Mouse (Mus musculus): Measurements from ENCODE around the gene G0s2.

GRCm38 (mm10) chr1:193261897-193262548, 11.0 kb downstream of the G0s2 start:
- TF ChIP-seq GATA1 (IDR thresholded peaks at IDR 0.05; ENCODE audit: borderline replicate concordance, low read length) = no peak
- TF ChIP-seq FLI1 (IDR thresholded peaks at IDR 0.05; ENCODE audit: low read length) = no peak

All from megakaryocyte, embryonic 14.5 days (primary cell).